Mouse (Mus musculus) embryonic facial prominence, embryonic 15.5 days (tissue): Measurements from ENCODE around the gene Slc15a1. TPM values are rescaled to one million over a fixed set of nuclear protein-coding genes. Genes with fewer than 3 reads are reported as not detected.
"Not testable (repeated sequence)": the region's sequence is repeated elsewhere in the genome, so short reads cannot be mapped to it uniquely, and the experiment has no call there.

Experiments used
- ATAC-seq: fragments of 200-750 bp; cut with Nextera tagmentation; 2 replicates; pipeline ENCODE4 v1.8.0; 2017; ENCODE audit warnings: low read depth, moderate TSS enrichment; ENCODE audit not compliant: insufficient number of reproducible peaks, low FRiP score, low TSS enrichment
- H3K27ac ChIP-seq: fragments of 300-500 bp; sonication (generic); replicated peaks from 2 replicates; pipeline ENCODE4 v1.5.1; 2015; ENCODE audit warnings: mild to moderate bottlenecking, inconsistent platforms
- H3K27me3 ChIP-seq: fragments of 300-500 bp; sonication (generic); 2 replicates; pipeline ENCODE4 v1.6.1; 2015; ENCODE audit warnings: inconsistent platforms
- H3K36me3 ChIP-seq: fragments of 300-500 bp; sonication (generic); 2 replicates; pipeline ENCODE4 v1.6.1; 2015; ENCODE audit warnings: mild to moderate bottlenecking, inconsistent platforms
- H3K4me1 ChIP-seq: fragments of 300-500 bp; sonication (generic); 2 replicates; pipeline ENCODE4 v1.6.1; 2015; ENCODE audit warnings: inconsistent platforms
- H3K4me2 ChIP-seq: fragments of 300-500 bp; sonication (generic); replicated peaks from 2 replicates; pipeline ENCODE4 v1.6.1; 2015; ENCODE audit warnings: mild to moderate bottlenecking, inconsistent platforms
- H3K4me3 ChIP-seq: fragments of 300-500 bp; sonication (generic); replicated peaks from 2 replicates; pipeline ENCODE4 v1.5.1; 2015; ENCODE audit warnings: mild to moderate bottlenecking, inconsistent platforms
- H3K9ac ChIP-seq: fragments of 300-500 bp; sonication (generic); 2 replicates; pipeline ENCODE4 v1.6.1; 2015; ENCODE audit warnings: inconsistent platforms
- H3K9me3 ChIP-seq: fragments of 300-500 bp; sonication (generic); replicated peaks from 2 replicates; pipeline ENCODE4 v1.6.1; 2016; ENCODE audit warnings: inconsistent platforms
- WGBS: fragments of 180-500 bp; shearing (Covaris S2); methylation state at CpG from one replicate; pipeline ENCODE4 v1.1.7; 2015; 5-methylcytosine and 5-hydroxymethylcytosine counted together
- polyA plus RNA-seq: library from polyadenylated mRNA; unstranded; fragments of >200 nt; fragmentation: Nextera tagmentation; extraction: Ambion mirVana; gene quantifications from 2 replicates; pipeline ENCODE4 v1.2.1, GENCODE M21; 2015

The Slc15a1 gene
- polyA plus RNA-seq, 1 experiment from 2014 or later = 2.8 TPM

GRCm38 (mm10) chr14:121426743-121427142 is 78.3 kb downstream of the Slc15a1 start:
- no peaks in the 10 kb centered on the region for H3K36me3 ChIP-seq
- H3K9ac ChIP-seq = no peak overlapping the region
- 0 out of 2 replicates have a peak, but pooled peaks cover 3% of the 10 kb centered on the region for H3K4me1 ChIP-seq
- no peak overlapping the region for H3K4me2 ChIP-seq
- H3K27ac ChIP-seq = no peak overlapping the region
- H3K4me3 ChIP-seq = no peak overlapping the region
- H3K9me3 ChIP-seq = no peaks in the 10 kb centered on the region
- no peaks in the 10 kb centered on the region for H3K27me3 ChIP-seq
- ATAC-seq = no peak

- Histone ChIP-seq H3K36me3 (no peaks in the 10 kb centered on the region), H3K4me3 (no peak overlapping the region), H3K4me2 (no peak overlapping the region), H3K9me3 (no peaks in the 10 kb centered on the region), H3K4me1 (0 out of 2 replicates have a peak, but pooled peaks cover 3% of the 10 kb centered on the region), H3K27me3 (no peaks in the 10 kb centered on the region), H3K9ac (no peak overlapping the region), H3K27ac (no peak overlapping the region)
- WGBS = 62% methylated on average over 7 of the region's 7 CpGs
- ATAC-seq = no peak
Measured at GRCm38 (mm10) chr14:121425004-121425793, 79.9 kb downstream of the Slc15a1 start.

- no peak for ATAC-seq
- Histone ChIP-seq H3K27ac (no peak overlapping the region), H3K4me2 (no peak overlapping the region), H3K9ac (no peak overlapping the region), H3K4me1 (0 out of 2 replicates have a peak, but pooled peaks cover 3% of the 10 kb centered on the region), H3K27me3 (no peaks in the 10 kb centered on the region), H3K4me3 (no peak overlapping the region), H3K9me3 (no peaks in the 10 kb centered on the region), H3K36me3 (no peaks in the 10 kb centered on the region)
- 42% methylated on average over 7 of the region's 7 CpGs for WGBS
Measured at GRCm38 (mm10) chr14:121423341-121423751, 81.7 kb downstream of the Slc15a1 start.

- WGBS = 59% methylated on average over 4 of the region's 4 CpGs
- no peak overlapping the region for H3K27ac ChIP-seq
Measured at GRCm38 (mm10) chr14:121422664-121423340, 82.2 kb downstream of the Slc15a1 start.

GRCm38 (mm10) chr14:121422000-121422399 is 83.1 kb downstream of the Slc15a1 start:
- WGBS = 90% methylated on average over 4 of the region's 4 CpGs
- Histone ChIP-seq H3K4me2 (no peak overlapping the region), H3K4me3 (no peak overlapping the region), H3K9ac (no peak overlapping the region), H3K36me3 (no peaks in the 10 kb centered on the region), H3K27ac (no peak overlapping the region), H3K9me3 (no peaks in the 10 kb centered on the region), H3K4me1 (0 out of 2 replicates have a peak, but pooled peaks cover 3% of the 10 kb centered on the region), H3K27me3 (no peaks in the 10 kb centered on the region)
- ATAC-seq = no peak

More at GRCm38 (mm10) chr14:121422664-121423340, 82.2 kb downstream of the Slc15a1 start:
- Histone ChIP-seq H3K4me1 (0 out of 2 replicates have a peak, but pooled peaks cover 3% of the 10 kb centered on the region), H3K9me3 (no peaks in the 10 kb centered on the region), H3K36me3 (no peaks in the 10 kb centered on the region), H3K27me3 (no peaks in the 10 kb centered on the region), H3K4me2 (no peak overlapping the region), H3K4me3 (no peak overlapping the region), H3K9ac (no peak overlapping the region)
- no peak for ATAC-seq

- Histone ChIP-seq H3K4me3 (no peak overlapping the region), H3K27ac (no peak overlapping the region), H3K36me3 (no peaks in the 10 kb centered on the region), H3K4me1 (no peaks in the 10 kb centered on the region), H3K27me3 (no peaks in the 10 kb centered on the region), H3K9ac (no peak overlapping the region), H3K4me2 (no peak overlapping the region), H3K9me3 (no peaks in the 10 kb centered on the region)
- 73% methylated on average over 5 of the region's 5 CpGs for WGBS
- ATAC-seq = no peak
Measured at GRCm38 (mm10) chr14:121417594-121417993, 87.5 kb downstream of the Slc15a1 start.

- Histone ChIP-seq H3K4me2 (no peak overlapping the region), H3K9ac (no peak overlapping the region), H3K9me3 (no peaks in the 10 kb centered on the region), H3K27me3 (no peaks in the 10 kb centered on the region), H3K4me1 (no peaks in the 10 kb centered on the region), H3K4me3 (no peak overlapping the region), H3K27ac (no peak overlapping the region), H3K36me3 (no peaks in the 10 kb centered on the region)
- 83% methylated on average over 11 of the region's 12 CpGs for WGBS
- no peak for ATAC-seq
Measured at GRCm38 (mm10) chr14:121416626-121417319, 88.3 kb downstream of the Slc15a1 start.

GRCm38 (mm10) chr14:121414635-121415241 is 90.3 kb downstream of the Slc15a1 start:
- no peaks in the 10 kb centered on the region for H3K27me3 ChIP-seq
- 79% methylated on average over 6 of the region's 6 CpGs for WGBS
- no peak overlapping the region for H3K4me3 ChIP-seq
- no peak overlapping the region for H3K4me2 ChIP-seq
- no peak overlapping the region for H3K9ac ChIP-seq
- no peak for ATAC-seq
- H3K36me3 ChIP-seq = no peaks in the 10 kb centered on the region
- H3K4me1 ChIP-seq = no peaks in the 10 kb centered on the region
- no peaks in the 10 kb centered on the region for H3K9me3 ChIP-seq
- no peak overlapping the region for H3K27ac ChIP-seq

GRCm38 (mm10) chr14:121413726-121414125 is 91.3 kb downstream of the Slc15a1 start:
- WGBS = 97% methylated on average over 1 of the region's 1 CpGs

More at GRCm38 (mm10) chr14:121413726-121414125, 91.3 kb downstream of the Slc15a1 start:
- not testable (repeated sequence) for ATAC-seq, H3K36me3 ChIP-seq, H3K4me3 ChIP-seq, H3K4me1 ChIP-seq, H3K9me3 ChIP-seq, H3K27ac ChIP-seq, H3K27me3 ChIP-seq, H3K4me2 ChIP-seq, H3K9ac ChIP-seq
